Mouse (Mus musculus) hindbrain, embryonic 14.5 days (tissue): ENCODE results near the gene BC107364. TPM values are rescaled to one million over a fixed set of nuclear protein-coding genes. Genes with fewer than 3 reads are reported as not detected.
"Not testable (repeated sequence)": the region's sequence is repeated elsewhere in the genome, so short reads cannot be mapped to it uniquely, and the experiment has no call there.

Experiments
- ATAC-seq: fragments of 200-750 bp; cut with Nextera tagmentation; 2 replicates; pipeline ENCODE4 v1.8.0; 2017; ENCODE audit warnings: moderate number of reproducible peaks, mild to moderate bottlenecking, moderate TSS enrichment, moderate library complexity; ENCODE audit not compliant: low FRiP score
- DNase-seq: peaks from one replicate; pipeline ENCODE4 v3.0.0-alpha.2; 2015; ENCODE audit warnings: low spot score
- H3K27ac ChIP-seq: fragments of 300-500 bp; sonication (generic); 2 replicates; pipeline ENCODE4 v1.5.1; 2014; ENCODE audit warnings: mild to moderate bottlenecking, moderate library complexity
- H3K27me3 ChIP-seq: fragments of 300-500 bp; sonication (generic); 2 replicates; pipeline ENCODE4 v1.6.1; 2014; ENCODE audit warnings: mild to moderate bottlenecking, low read length, mixed read lengths; ENCODE audit not compliant: control insufficient read depth, insufficient read depth
- H3K36me3 ChIP-seq: fragments of 300-500 bp; sonication (generic); replicated peaks from 2 replicates; pipeline ENCODE4 v1.6.1; 2014; ENCODE audit not compliant: control insufficient read depth, insufficient read depth
- H3K4me1 ChIP-seq: fragments of 300-500 bp; sonication (generic); replicated peaks from 2 replicates; pipeline ENCODE4 v1.6.1; 2014; ENCODE audit warnings: antibody characterized with exemption, low read length, mixed read lengths; ENCODE audit not compliant: control insufficient read depth, insufficient read depth
- H3K4me2 ChIP-seq: fragments of 300-500 bp; sonication (generic); replicated peaks from 2 replicates; pipeline ENCODE4 v1.6.1; 2014; ENCODE audit warnings: mild to moderate bottlenecking, moderate library complexity
- H3K4me3 ChIP-seq: fragments of 300-500 bp; sonication (generic); replicated peaks from 2 replicates; pipeline ENCODE4 v1.5.1; 2014; ENCODE audit warnings: mild to moderate bottlenecking, low read length
- H3K9ac ChIP-seq: fragments of 300-500 bp; sonication (generic); 2 replicates; pipeline ENCODE4 v1.6.1; 2014
- H3K9me3 ChIP-seq: fragments of 300-500 bp; sonication (generic); 2 replicates; pipeline ENCODE4 v1.6.1; 2016; ENCODE audit warnings: low read length; ENCODE audit not compliant: control insufficient read depth
- WGBS: fragments of 180-500 bp; shearing (Covaris S2); extraction: QIAGEN DNeasy Blood & Tissue Kit; methylation state at CpG from one replicate; pipeline ENCODE4 v1.1.7; 2014; 5-methylcytosine and 5-hydroxymethylcytosine counted together
- polyA plus RNA-seq: library from polyadenylated mRNA; unstranded; fragments of >200 nt; fragmentation: Nextera tagmentation; extraction: Ambion mirVana; gene quantifications from 2 replicates; pipeline ENCODE4 v1.2.1, GENCODE M21; 2014

BC107364 gene
- polyA plus RNA-seq, 1 experiment from 2014 or later, result not detected

DNA sequence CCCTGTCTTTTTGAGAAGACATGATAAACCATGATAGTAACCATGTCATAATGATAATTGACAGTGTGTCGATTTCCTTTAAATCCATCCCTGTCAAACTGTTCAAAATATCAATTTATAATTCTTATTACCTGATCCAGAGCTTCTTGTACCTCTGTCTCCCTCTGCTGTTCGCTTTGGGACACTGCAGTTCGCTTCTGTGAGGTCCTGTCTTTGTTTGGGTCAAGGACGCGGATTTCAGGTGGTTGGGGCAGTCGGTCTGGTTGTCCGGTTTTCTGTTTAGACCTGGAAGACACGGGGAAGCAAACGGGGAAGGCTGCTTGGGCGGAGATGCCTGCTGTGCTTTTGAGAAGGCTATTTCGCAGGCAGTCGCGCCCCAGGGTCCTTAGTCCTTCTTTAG is 11.5 kb downstream of the BC107364 start:
- no peaks in the 10 kb centered on the region for H3K9me3 ChIP-seq
- H3K4me2 ChIP-seq, result peak overlapping the region; percentile 62
- ATAC-seq (no peak), DNase-seq (peak; percentile 86)
- under 1% methylated on average over 13 of the region's 13 CpGs for WGBS
- peak overlapping the region; percentile 38 for H3K4me3 ChIP-seq
- peaks cover 93% of the 10 kb centered on the region for H3K27me3 ChIP-seq
- H3K36me3 ChIP-seq, result no peaks in the 10 kb centered on the region
- H3K9ac ChIP-seq, result peak overlapping the region; percentile 59
- H3K4me1 ChIP-seq, result no peaks in the 10 kb centered on the region; the same call in 1 of the 2 replicates
- no peak overlapping the region for H3K27ac ChIP-seq

DNA sequence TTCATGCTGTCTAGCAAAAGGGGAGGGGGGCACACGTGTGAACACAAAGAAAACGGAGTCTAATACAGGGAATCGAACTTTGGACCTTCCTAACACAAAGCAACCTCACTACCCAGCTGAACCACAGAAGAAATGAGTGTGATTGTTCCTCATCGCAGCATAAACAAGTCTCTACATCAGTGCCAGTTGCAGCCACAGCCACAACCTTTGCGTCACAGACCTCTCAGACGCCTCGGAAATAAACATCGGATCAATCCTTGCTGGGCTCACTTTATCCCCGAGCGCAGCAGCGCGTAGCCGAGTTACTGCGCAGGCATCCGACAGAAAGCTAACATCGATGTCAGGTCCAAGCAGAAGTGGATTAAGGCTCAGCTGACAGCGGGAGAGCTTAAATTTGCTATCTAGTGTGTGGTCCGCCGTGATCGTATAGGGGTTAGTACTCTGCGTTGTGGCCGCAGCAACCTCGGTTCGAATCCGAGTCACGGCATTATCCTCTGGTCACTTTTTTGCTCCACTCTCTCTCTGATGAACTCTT is 16.5 kb downstream of the BC107364 start:
- Histone ChIP-seq H3K27ac (no peak overlapping the region), H3K9me3 (no peaks in the 10 kb centered on the region), H3K9ac (no peak overlapping the region), H3K4me2 (peak overlapping the region; percentile 34), H3K36me3 (no peaks in the 10 kb centered on the region), H3K27me3 (peaks cover 60% of the 10 kb centered on the region), H3K4me1 (no peaks in the 10 kb centered on the region), H3K4me3 (peak overlapping the region; percentile 16)
- WGBS, result under 1% methylated on average over 26 of the region's 26 CpGs
- DNase-seq (peak; percentile 71), ATAC-seq (peak; percentile 53; the same call in 1 of the 2 replicates)

DNA sequence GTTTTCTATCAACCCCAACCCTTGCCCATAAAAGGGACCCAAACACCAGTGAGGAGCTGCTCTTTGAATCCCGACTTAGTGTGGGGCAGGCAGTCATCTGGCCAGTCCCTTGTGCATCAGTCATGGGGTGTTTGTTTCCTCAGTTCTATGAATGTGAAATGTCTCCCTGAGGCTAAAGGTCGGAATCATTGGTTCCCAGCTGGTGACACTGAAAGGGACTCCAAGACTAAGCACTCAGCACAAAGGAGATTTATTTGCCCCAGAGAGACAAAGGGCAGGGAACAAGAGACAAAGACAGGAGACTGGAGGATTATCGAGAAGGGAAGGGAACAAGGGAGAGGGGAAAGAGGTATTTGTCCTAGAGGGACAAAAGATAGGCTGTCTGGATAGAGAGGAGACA is 19.9 kb downstream of the BC107364 start:
- Histone ChIP-seq H3K4me2 (no peak overlapping the region), H3K9me3 (no peaks in the 10 kb centered on the region), H3K4me1 (no peaks in the 10 kb centered on the region), H3K9ac (no peak overlapping the region), H3K4me3 (no peak overlapping the region), H3K27me3 (peaks cover 47% of the 10 kb centered on the region), H3K36me3 (no peaks in the 10 kb centered on the region), H3K27ac (no peak overlapping the region)
- DNase-seq (no peak), ATAC-seq (no peak)
- 7% methylated on average over 3 of the region's 3 CpGs for WGBS

DNA sequence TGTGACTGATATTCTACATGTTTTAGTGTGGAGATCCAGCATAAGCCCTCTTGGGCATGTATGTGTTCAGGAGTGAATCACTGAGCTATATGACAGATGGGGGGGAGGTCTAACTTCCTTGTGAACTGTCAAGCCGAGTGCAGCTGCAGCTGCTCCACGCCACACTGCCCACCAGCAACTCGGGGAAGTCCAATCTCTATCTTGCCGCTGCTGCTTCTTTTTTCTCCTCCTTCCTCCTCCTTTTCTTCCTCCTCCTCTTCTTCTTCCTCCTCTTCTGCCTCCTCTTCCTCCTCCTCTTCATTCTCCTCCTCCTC is 22.3 kb downstream of the BC107364 start:
- no peak overlapping the region for H3K4me2 ChIP-seq
- H3K9me3 ChIP-seq, result no peaks in the 10 kb centered on the region
- no peaks in the 10 kb centered on the region for H3K36me3 ChIP-seq
- H3K4me1 ChIP-seq, result no peaks in the 10 kb centered on the region
- H3K27ac ChIP-seq, result no peak overlapping the region
- H3K4me3 ChIP-seq, result no peak overlapping the region
- 74% methylated on average over 4 of the region's 4 CpGs for WGBS
- no peak overlapping the region for H3K9ac ChIP-seq
- H3K27me3 ChIP-seq, result peaks cover 31% of the 10 kb centered on the region
- no peak for DNase-seq
- no peak for ATAC-seq

DNA sequence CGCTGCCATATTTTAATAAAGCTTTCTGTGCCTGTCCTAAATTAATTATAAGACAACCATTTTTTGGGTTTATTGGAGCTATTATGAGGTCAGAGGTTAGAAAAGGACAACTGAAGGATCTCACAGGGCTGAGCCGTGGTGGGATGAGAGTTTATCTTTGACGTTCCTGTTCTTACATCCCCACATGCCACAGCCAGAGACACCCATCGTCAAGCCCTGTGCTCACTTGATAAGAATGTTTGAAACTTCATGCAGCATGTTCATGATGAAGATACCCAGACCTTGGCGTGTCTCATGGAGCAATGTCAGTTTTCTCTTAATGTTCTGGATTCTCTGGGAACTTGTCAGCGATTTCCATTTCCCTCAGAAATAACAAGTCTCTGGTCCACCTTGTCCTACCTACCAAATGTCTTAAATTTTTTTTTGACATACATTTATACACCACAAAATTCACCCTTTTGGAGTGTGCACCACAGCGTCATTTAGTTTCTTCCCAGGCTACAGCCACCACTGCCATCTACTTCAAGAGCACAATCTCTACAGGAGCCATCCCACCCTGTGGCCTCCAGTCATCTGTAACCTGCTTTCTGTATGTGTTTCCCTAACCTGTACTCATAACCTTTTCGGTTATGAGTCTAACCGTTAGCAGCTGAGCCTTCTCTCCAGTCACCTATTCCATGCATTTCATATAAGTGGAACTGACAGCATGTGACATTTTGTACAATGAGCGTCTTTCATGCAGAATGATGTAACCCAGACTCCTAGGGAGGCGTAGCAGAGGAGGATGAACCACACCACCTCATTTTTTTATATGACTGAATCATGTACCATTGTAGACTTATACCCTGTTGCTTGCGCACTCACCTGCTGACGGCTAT is 22.9 kb downstream of the BC107364 start:
- Histone ChIP-seq H3K4me2 (no peak overlapping the region), H3K4me3 (no peak overlapping the region), H3K27me3 (peaks cover 26% of the 10 kb centered on the region), H3K27ac (no peak overlapping the region), H3K36me3 (no peaks in the 10 kb centered on the region), H3K4me1 (no peaks in the 10 kb centered on the region), H3K9me3 (no peaks in the 10 kb centered on the region), H3K9ac (no peak overlapping the region)
- 88% methylated on average over 13 of the region's 13 CpGs for WGBS
- ATAC-seq, result no peak
- DNase-seq, result no peak

DNA sequence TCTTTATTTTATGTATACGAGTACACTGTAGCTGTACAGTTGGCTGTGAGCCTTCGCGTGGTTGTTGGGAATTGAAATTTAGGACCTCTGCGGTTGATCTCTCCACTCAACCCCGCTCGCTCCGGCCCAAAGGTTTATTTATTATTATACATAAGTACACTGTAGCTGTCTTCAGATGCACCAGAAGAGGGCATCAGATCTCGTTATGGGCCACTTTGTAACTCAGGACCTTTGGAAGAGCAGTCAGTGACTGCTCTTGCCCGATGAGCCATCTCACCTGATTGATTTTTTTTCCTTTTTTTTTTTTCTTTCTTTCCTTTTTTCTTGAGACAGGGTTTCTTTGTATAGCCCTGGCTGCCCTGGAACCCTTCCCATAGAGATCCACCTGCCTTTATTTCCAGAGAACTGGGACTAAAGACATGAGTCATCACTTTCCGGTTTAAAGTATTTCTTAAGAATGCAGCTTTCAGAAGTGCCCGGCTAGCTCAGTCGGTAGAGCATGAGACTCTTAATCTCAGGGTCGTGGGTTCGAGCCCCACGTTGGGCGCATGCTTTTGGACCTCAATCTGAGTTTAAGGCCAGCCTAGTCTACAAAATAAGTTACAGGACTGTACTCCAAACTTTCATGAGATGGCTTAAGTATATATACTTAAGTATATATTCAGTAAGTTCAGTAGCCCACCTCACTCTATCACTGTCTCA is 24.2 kb downstream of the BC107364 start:
- no peak for DNase-seq
- H3K9ac ChIP-seq, result no peak overlapping the region
- H3K9me3 ChIP-seq, result no peaks in the 10 kb centered on the region
- H3K27me3 ChIP-seq, result peaks cover 25% of the 10 kb centered on the region
- no peak overlapping the region for H3K4me3 ChIP-seq
- H3K4me2 ChIP-seq, result no peak overlapping the region
- WGBS, result 8% methylated on average over 16 of the region's 16 CpGs
- ATAC-seq, result no peak
- H3K36me3 ChIP-seq, result no peaks in the 10 kb centered on the region
- H3K4me1 ChIP-seq, result no peaks in the 10 kb centered on the region
- no peak overlapping the region for H3K27ac ChIP-seq

DNA sequence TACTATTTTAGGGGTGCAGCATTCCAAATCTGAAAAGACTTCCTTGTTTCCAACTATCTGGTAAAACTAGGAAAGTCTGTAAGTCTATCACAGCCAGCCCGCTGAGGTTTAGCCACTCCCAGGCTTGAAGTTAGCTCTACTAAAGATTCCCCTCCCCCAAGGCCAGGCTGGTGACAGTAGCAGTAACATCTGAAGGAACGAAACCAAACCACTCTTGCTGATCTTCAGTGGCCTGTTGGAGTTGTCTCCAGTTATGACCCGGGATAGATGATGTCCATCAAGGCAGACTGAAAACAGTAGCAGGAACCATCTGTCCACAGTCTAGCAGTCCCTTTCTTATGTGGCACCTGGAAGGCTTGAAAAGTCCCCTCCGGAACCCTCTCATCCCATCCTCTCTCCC is 24.8 kb downstream of the BC107364 start:
- Histone ChIP-seq H3K27ac (no peak overlapping the region), H3K4me3 (no peak overlapping the region), H3K9ac (no peak overlapping the region), H3K4me2 (no peak overlapping the region), H3K36me3 (no peaks in the 10 kb centered on the region), H3K4me1 (no peaks in the 10 kb centered on the region), H3K9me3 (no peaks in the 10 kb centered on the region), H3K27me3 (peaks cover 28% of the 10 kb centered on the region)
- no peak for ATAC-seq
- WGBS, result 10% methylated on average over 4 of the region's 4 CpGs
- no peak for DNase-seq

DNA sequence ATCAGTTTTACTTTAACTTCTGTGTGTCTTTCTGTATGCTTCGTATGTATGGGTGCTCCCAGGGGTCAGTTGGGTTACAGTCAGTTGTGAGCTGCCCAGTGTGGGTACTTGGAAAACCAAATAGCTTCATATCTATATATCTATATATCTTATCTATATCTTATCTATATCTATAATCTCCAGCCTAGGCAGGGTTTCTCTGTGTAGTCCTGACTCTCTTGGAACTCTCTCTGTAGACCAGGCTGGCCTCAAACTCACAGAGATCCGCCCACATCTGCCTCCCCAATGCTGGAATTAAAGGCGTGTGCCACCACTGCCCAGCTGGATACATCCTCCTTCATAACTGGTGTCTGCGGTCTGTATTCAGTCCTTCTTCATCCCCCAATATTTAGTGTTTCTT is 25.8 kb downstream of the BC107364 start:
- Histone ChIP-seq H3K9ac (no peak overlapping the region), H3K9me3 (no peaks in the 10 kb centered on the region), H3K4me3 (no peak overlapping the region), H3K27me3 (peaks cover 32% of the 10 kb centered on the region), H3K36me3 (no peaks in the 10 kb centered on the region), H3K4me1 (no peaks in the 10 kb centered on the region), H3K4me2 (no peak overlapping the region), H3K27ac (no peak overlapping the region)
- WGBS, result 88% methylated on average over 4 of the region's 4 CpGs
- DNase-seq, result no peak
- no peak for ATAC-seq

DNA sequence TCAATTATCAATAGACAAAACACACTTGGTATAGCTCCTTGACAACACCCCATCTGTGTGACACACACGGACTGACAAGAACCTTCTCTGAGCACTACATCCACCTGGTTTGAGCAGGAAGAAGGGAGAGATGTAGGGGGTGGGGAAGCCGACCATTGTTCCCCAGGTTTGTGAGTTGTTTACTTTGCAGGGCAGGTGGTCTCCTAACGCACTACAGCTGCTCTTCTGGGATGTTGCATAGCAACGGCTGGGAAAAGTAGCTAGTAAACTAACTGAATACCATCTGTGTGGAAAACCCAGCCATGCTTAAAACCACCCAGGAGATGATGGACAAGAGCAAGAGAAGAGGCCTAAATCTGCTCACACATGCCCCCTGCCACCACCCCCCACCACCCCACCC is 27.7 kb downstream of the BC107364 start:
- WGBS, result 17% methylated on average over 4 of the region's 4 CpGs
- H3K27ac ChIP-seq, H3K9me3 ChIP-seq, H3K4me3 ChIP-seq, H3K4me1 ChIP-seq, DNase-seq, ATAC-seq, H3K9ac ChIP-seq, H3K4me2 ChIP-seq, H3K36me3 ChIP-seq: not testable (repeated sequence)
- H3K27me3 ChIP-seq, result peaks cover 24% of the 10 kb centered on the region
